Comparison of ENCODE assay signal across 7 mouse cellular contexts in the genomic region with DNA sequence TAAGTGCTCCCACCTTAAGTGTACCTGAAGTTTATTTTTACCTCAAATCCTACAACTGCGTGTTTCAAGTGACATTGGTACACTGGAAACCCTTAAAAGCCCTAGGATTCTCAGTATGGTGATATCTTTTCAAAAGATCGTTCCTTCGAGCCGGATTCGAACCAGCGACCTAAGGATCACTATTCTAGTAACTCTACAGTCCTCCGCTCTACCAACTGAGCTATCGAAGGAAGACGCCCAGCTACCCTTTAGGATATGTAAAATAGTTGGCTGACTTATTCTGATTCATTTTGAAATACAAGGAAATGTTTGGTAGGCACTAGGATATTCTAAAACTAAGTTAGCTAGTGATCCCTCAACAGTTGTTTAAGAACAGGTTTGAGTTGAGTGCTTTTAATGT. TPM values are rescaled to one million over a fixed set of nuclear protein-coding genes. Genes with fewer than 3 reads are reported as not detected.
DNase-seq lines count a peak whose midpoint lies in the region; ATAC-seq and TF ChIP-seq lines count a peak whose summit lies in the region.

No protein-coding gene starts in this region.

- ATAC-seq in kidney, postnatal 0 days (replicated peaks; ENCODE audit: low FRiP score, low read depth): no peak
- ATAC-seq in lung, embryonic 15.5 days (ENCODE audit: borderline replicate concordance, extremely low read depth, low FRiP score, low TSS enrichment): no peak

- H3K4me1 ChIP-seq in cerebellum, adult 2 months (ENCODE audit: control insufficient read depth, insufficient read depth, low read length): peaks cover 4% of the 10 kb centered on the region; the same call in 1 of the 2 replicates
- H3K4me1 ChIP-seq in kidney, postnatal 0 days (replicated peaks; ENCODE audit: insufficient read depth, low read length): no peaks in the 10 kb centered on the region
- peaks cover 37% of the 10 kb centered on the region for H3K4me1 ChIP-seq in lung, embryonic 15.5 days

- H3K27me3 ChIP-seq in cerebellum, adult 2 months (ENCODE audit: control insufficient read depth, insufficient read depth, low read length): no peaks in the 10 kb centered on the region
- no peaks in the 10 kb centered on the region for H3K27me3 ChIP-seq in kidney, postnatal 0 days (ENCODE audit: insufficient read depth, low read length)
- H3K27me3 ChIP-seq in lung, embryonic 15.5 days: no peaks in the 10 kb centered on the region

- no peak overlapping the region for H3K27ac ChIP-seq in cerebellum, adult 2 months (ENCODE audit: insufficient read depth, low read length)
- no peak overlapping the region for H3K27ac ChIP-seq in kidney, postnatal 0 days
- no peak overlapping the region for H3K27ac ChIP-seq in lung, embryonic 15.5 days

- H3K4me3 ChIP-seq in cerebellum, adult 2 months (replicated peaks; ENCODE audit: insufficient read depth, low read depth, low read length): no peak overlapping the region
- H3K4me3 ChIP-seq in kidney, postnatal 0 days (replicated peaks; ENCODE audit: low read depth, low read length): no peak overlapping the region
- H3K4me3 ChIP-seq in lung, embryonic 15.5 days: no peak overlapping the region

- 0 out of 2 replicates have a peak, but pooled peaks cover 14% of the 10 kb centered on the region for H3K36me3 ChIP-seq in kidney, postnatal 0 days (ENCODE audit: insufficient read depth, low read length)
- peaks cover 19% of the 10 kb centered on the region for H3K36me3 ChIP-seq in lung, embryonic 15.5 days

- no peak for TF ChIP-seq CTCF in cerebellum, adult 2 months (IDR thresholded peaks at IDR 0.05; ENCODE audit: borderline replicate concordance, insufficient read depth, low read depth, low read length)
- TF ChIP-seq CTCF in kidney, postnatal 0 days (IDR thresholded peaks at IDR 0.05; ENCODE audit: low read depth): no peak

- TF ChIP-seq POLR2A in cerebellum, adult 2 months (IDR thresholded peaks at IDR 0.05; ENCODE audit: borderline replicate concordance, insufficient read depth, low read length): no peak

- peak; percentile 92 for DNase-seq in 3T3-L1 (ENCODE audit: low read depth, low spot score)
- peak; percentile 58 to 64 for DNase-seq in CD8-positive naive resting alpha-beta T cell, adult 2 months (ENCODE audit: low read depth in 2 of 2, low spot score in 2 of 2)
- peak; percentile 67 to 70 for DNase-seq in cerebellum, adult 2 months
- peak; percentile 76 for DNase-seq in heart, adult 8-10 months (ENCODE audit: low spot score)
- DNase-seq in kidney, postnatal 0 days (ENCODE audit: low spot score): peak; percentile 62
- DNase-seq in right cerebral cortex, postnatal 4 days: peak; percentile 65

- H3K9me3 ChIP-seq in kidney, postnatal 0 days (replicated peaks; ENCODE audit: low read length): no peaks in the 10 kb centered on the region
- H3K9me3 ChIP-seq in lung, embryonic 15.5 days: no peaks in the 10 kb centered on the region

- H3K9ac ChIP-seq in kidney, postnatal 0 days (ENCODE audit: low read depth, low read length): no peak overlapping the region
- no peak overlapping the region for H3K9ac ChIP-seq in lung, embryonic 15.5 days

- H3K4me2 ChIP-seq in kidney, postnatal 0 days (ENCODE audit: low read length): peak overlapping the region; percentile 89; the same call in 1 of the 2 replicates
- H3K4me2 ChIP-seq in lung, embryonic 15.5 days: peak overlapping the region; percentile 80; the same call in 1 of the 2 replicates

- WGBS in cerebellum, adult 2 months: 6% methylated on average over 9 of the region's 9 CpGs
- WGBS in kidney, postnatal 0 days: 5% methylated on average over 9 of the region's 9 CpGs
- WGBS in lung, embryonic 15.5 days: 3% methylated on average over 9 of the region's 9 CpGs

RNA-seq across cellular contexts. Expression of a gene that starts 1.8 kb away (rescaled TPM):
- 9.8 and 10.7 TPM in 2 replicates for polyA plus RNA-seq in cerebellum, adult 2 months (2012; rRNA removed)
- 1 to 10 TPM; 4.1 to 4.8 (median 4.7) TPM for total RNA-seq in heart, adult 8-10 months (2022)
- 10.0 and 10.4 TPM in 2 replicates for polyA plus RNA-seq in kidney, postnatal 0 days (2015; fragmentation: Nextera tagmentation; extraction: Ambion mirVana)
- 13.6 and 14.2 TPM in 2 replicates for polyA plus RNA-seq in lung, embryonic 15.5 days (2015; fragmentation: Nextera tagmentation; extraction: Ambion mirVana)

RNA-seq across cellular contexts. Expression of a gene that starts 40.2 kb away (rescaled TPM):
- polyA plus RNA-seq in cerebellum, adult 2 months (2012; rRNA removed): 0.21 and 0.32 TPM in 2 replicates
- total RNA-seq in heart, adult 8-10 months (2022): not detected
- 0.06 TPM in 1 of 2 replicates, not detected in the other for polyA plus RNA-seq in kidney, postnatal 0 days (2015; fragmentation: Nextera tagmentation; extraction: Ambion mirVana)
- 0.14 and 0.26 TPM in 2 replicates for polyA plus RNA-seq in lung, embryonic 15.5 days (2015; fragmentation: Nextera tagmentation; extraction: Ambion mirVana)

RNA-seq across cellular contexts. Expression of a gene that starts 56.5 kb away (rescaled TPM):
- 14.6 and 16.0 TPM in 2 replicates for polyA plus RNA-seq in cerebellum, adult 2 months (2012; rRNA removed)
- 10 to 100 TPM; 12.3 to 15.4 (median 14.7) TPM for total RNA-seq in heart, adult 8-10 months (2022)
- 34.0 and 37.8 TPM in 2 replicates for polyA plus RNA-seq in kidney, postnatal 0 days (2015; fragmentation: Nextera tagmentation; extraction: Ambion mirVana)
- polyA plus RNA-seq in lung, embryonic 15.5 days (2015; fragmentation: Nextera tagmentation; extraction: Ambion mirVana): 51.9 and 53.3 TPM in 2 replicates
